Mouse (Mus musculus) liver, adult 2 months (tissue): ENCODE measurements at regions not wholly inside any gene's neighbourhood (a gene's known extent, or its start where the extent isn't known, plus 50 kb on each side); places are given as distances from the start of the nearest gene placed in this dataset.

Experiments
- CTCF ChIP-seq: fragments of 200-500 bp; IDR thresholded peaks from 2 replicates; pipeline ENCODE4 v1.5.1; 2011; ENCODE audit warnings: low read depth, low read length, control low read depth
- POLR2A ChIP-seq: fragments of 200-500 bp; IDR thresholded peaks from 2 replicates; pipeline ENCODE4 v1.6.1; 2011; ENCODE audit warnings: low read length, control low read depth; ENCODE audit not compliant: insufficient read depth; ENCODE audit errors: extremely low read depth

DNA sequence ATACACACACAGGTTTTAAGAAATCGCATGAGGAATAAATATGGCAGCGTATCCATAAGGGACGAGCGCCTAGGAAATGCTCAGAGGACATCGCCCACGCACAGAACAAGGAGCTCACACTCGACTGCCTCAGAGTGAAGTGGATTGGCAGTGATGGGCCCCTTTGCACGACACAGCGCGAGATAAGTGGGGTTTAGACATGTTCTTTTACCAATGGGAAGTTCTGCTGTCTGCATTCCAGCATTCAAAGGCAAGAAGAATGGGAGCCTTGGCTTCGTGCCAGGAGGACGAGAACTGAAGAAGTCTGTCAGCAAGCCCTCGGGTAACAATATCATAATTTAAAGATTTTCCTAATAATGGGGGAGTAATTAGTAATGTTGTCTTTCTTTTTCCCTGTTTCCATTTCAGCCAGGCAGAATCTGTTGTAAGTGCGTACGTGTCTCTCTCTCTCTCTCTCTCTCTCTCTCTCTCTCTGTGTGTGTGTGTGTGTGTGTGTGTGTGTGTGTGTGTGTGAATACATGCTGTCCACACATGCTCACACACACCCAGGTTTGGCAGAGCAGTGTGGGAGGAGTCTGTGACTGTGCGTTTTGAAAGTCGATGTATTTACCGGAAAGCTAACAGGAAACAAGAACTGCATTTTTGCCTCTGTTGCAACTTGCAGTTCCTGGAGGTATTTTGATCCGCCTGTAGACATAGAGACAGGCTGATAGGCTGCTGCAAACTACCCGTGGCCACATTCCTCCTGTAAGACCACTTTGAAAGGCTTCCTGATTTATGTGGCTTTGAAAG, 477.2 kb upstream of the 3110018I06Rik start:
- no peak for TF ChIP-seq CTCF
- TF ChIP-seq POLR2A = no peak
